8 mouse cellular contexts compared by ENCODE assay signal in genomic region chr9:36970651-36971050, GRCm38 (mm10).
DNase-seq lines count a peak whose midpoint lies in the region; ATAC-seq lines count a peak whose summit lies in the region.

No protein-coding gene starts in this region.

- peaks cover 93% of the 10 kb centered on the region for H3K4me1 ChIP-seq in forebrain, embryonic 10.5 days
- peaks cover 37% of the 10 kb centered on the region for H3K4me1 ChIP-seq in forebrain, embryonic 13.5 days

- peaks cover 32% of the 10 kb centered on the region for H3K27me3 ChIP-seq in forebrain, embryonic 10.5 days (ENCODE audit: poor library complexity, severe bottlenecking)
- H3K27me3 ChIP-seq in forebrain, embryonic 13.5 days = no peaks in the 10 kb centered on the region

- H3K9me3 ChIP-seq in forebrain, embryonic 10.5 days = no peaks in the 10 kb centered on the region
- H3K9me3 ChIP-seq in forebrain, embryonic 13.5 days (replicated peaks) = no peaks in the 10 kb centered on the region

- no peak overlapping the region for H3K4me3 ChIP-seq in forebrain, embryonic 10.5 days
- H3K4me3 ChIP-seq in forebrain, embryonic 13.5 days = no peak overlapping the region

- H3K9ac ChIP-seq in forebrain, embryonic 13.5 days = no peak overlapping the region

- H3K36me3 ChIP-seq in forebrain, embryonic 10.5 days (replicated peaks) = peaks cover 21% of the 10 kb centered on the region
- no peaks in the 10 kb centered on the region for H3K36me3 ChIP-seq in forebrain, embryonic 13.5 days (ENCODE audit: poor library complexity, severe bottlenecking)

- no peak overlapping the region for H3K4me2 ChIP-seq in forebrain, embryonic 13.5 days

- H3K27ac ChIP-seq in forebrain, embryonic 10.5 days = no peak overlapping the region
- no peak overlapping the region for H3K27ac ChIP-seq in forebrain, embryonic 13.5 days

- WGBS in forebrain, embryonic 10.5 days = 9% methylated on average over 5 of the region's 5 CpGs
- WGBS in forebrain, embryonic 13.5 days = 6% methylated on average over 5 of the region's 5 CpGs

- DNase-seq in forebrain, embryonic 10.5 days (ENCODE audit: extremely low spot score, low spot score) = peak; percentile 70
- peak; percentile 61 for DNase-seq in adrenal gland, postnatal 25 days
- DNase-seq in heart, postnatal 4 days = peak; percentile 91
- DNase-seq in layer of hippocampus, postnatal 25 days (ENCODE audit: extremely low spot score in 1 of 2, low spot score in 1 of 2) = peak; percentile 74 to 97
- DNase-seq in spleen, postnatal 36 days (ENCODE audit: low spot score in 2 of 2) = peak; percentile 36 to 49

- no peak for ATAC-seq in forebrain, embryonic 13.5 days
- ATAC-seq in erythroblast, adult 5-6 weeks (replicated peaks; ENCODE audit: low FRiP score, poor library complexity, severe bottlenecking) = peak; percentile 79
- peak; percentile 53; the same call in 1 of the 2 replicates for ATAC-seq in megakaryocyte-erythroid progenitor cell, adult 5-6 weeks (replicated peaks; ENCODE audit: low FRiP score, low TSS enrichment, poor library complexity, severe bottlenecking)
